Mouse (Mus musculus) left cerebral cortex, adult 18-20 months (tissue): Measurements from ENCODE around the gene Sox15. TPM values are rescaled to one million over a fixed set of nuclear protein-coding genes. Genes with fewer than 3 reads are reported as not detected.
"Not testable (repeated sequence)": the region's sequence is repeated elsewhere in the genome, so short reads cannot be mapped to it uniquely, and the experiment has no call there.

Experiments
- DNase-seq, 2 experiments: peaks; one replicate each; pipeline ENCODE4 v3.0.0; 2021 to 2022; ENCODE audit warnings: low spot score in 2 of 2, mixed read lengths in 1 of 2
- long read RNA-seq, 2 experiments: library from polyadenylated mRNA; stranded (forward); transcript quantifications; one replicate each; pipeline ENCODE4 v2.0.0; 2021
- total RNA-seq, 2 experiments: library from RNA; stranded (reverse); gene quantifications; 2 replicates each; pipeline ENCODE4 v1.2.3; 2021

Sox15 gene
- not detected for total RNA-seq
- long read RNA-seq, experiment 1 = 0 reads
- long read RNA-seq, experiment 2 = 0 reads

DNA sequence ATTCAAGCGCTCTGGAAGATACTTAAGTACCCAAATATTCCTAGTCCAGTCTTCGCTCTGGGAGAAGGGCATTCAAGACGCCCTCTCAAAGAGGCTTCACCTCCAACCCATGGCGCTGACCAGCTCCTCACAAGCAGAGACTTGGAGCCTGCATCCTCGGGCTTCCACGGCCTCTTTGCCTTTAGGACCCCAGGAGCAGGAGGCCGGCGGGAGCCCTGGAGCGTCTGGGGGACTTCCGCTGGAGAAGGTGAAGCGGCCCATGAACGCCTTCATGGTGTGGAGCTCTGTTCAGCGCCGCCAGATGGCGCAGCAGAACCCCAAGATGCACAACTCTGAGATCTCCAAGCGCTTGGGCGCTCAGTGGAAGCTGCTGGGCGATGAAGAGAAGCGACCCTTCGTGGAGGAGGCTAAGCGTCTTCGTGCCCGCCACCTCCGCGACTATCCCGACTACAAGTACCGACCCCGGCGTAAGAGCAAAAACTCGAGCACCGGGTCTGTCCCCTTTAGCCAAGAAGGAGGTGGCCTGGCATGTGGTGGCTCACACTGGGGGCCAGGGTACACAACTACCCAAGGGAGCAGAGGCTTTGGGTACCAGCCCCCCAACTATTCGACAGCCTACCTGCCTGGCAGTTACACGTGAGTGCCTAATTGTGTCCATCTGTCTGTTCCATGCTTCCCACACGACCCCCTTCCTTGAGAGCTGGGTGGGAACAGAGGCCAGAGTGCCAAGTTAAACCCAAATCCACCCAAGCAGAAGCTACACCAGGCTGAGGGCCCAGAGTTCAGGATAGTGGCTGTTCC, at the start of gene Sox15:
TSS of gene Sox15 (plus strand) at position 51 of the 801 bp plus-strand sequence.
- DNase-seq = peak; percentile 67 to 76

DNA sequence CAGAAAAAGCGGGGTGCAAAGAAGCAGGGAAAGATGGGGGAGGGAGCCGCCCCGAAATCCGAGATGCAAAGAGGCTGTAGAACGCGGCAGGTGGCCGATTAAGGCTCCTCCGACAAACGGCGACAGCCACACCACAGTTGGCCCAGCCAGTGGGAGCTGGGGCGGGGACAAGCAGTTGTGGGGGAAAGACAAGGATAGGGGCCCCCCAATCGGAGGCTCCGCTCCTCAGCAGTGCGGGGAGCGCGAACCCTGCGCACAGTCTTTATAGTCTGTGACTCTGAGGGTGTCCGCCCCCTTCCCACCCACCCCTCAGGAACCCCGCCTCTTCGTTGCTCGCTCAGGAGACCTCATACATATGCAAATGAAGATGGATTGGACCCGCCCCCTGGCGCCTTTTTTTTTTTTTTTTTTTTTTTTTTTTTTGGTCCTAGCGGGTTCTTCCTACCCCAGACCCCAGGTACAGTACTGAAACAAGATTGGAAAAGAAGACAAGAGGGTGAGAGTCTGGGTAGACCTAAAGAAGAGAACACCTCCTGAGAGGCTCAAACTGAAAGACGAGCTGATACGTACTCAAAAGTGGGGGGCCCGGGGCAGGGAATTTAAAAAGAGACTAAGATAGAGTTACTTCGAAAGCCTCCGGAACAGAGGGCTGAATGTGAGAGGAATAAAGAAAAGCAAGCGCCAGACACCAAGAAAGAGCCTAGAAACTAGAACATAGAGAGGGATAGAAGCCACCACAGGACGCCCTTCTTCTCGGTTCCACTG, 49.2 kb upstream of the Sox15 start, which contains the start of gene Atp1b2:
TSS of gene Atp1b2 (minus strand) at position 217 of the 765 bp plus-strand sequence.
- DNase-seq = peak; percentile 67 to 73

DNA sequence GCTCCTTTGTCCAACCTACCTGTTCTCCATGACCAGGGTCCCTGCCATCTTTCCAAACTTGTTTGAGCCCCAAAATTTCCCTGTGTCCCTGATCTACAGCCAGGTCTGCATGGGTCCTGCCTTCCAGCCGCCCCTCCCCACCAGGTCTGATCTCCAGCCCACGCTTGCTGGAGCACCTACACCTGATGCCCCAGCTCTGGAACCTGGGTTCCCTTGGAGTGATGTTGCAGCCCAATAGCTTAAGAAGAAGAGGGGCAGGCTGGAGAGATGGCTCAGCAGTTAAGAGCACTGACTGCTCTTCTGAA, 48.7 kb upstream of the Sox15 start:
- DNase-seq = no peak

DNA sequence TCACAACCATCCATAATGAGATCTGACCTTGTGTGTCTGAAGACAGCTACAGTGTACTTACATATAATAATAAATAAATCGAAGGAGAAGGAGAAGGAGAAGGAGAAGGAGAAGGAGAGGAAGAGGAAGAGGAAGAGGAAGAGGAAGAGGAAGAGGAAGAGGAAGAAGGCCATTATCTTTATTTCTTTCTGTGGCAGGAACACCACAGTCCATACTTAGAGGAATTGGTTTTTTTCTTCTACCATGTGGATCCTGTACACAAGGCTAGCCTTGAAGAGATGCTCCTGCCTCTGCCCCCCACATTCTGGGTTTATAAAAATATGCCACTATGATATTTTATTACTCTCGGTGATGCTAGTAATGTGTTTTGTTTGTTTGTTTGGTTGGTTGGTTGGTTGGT, 48.3 kb upstream of the Sox15 start:
- no peak for DNase-seq

DNA sequence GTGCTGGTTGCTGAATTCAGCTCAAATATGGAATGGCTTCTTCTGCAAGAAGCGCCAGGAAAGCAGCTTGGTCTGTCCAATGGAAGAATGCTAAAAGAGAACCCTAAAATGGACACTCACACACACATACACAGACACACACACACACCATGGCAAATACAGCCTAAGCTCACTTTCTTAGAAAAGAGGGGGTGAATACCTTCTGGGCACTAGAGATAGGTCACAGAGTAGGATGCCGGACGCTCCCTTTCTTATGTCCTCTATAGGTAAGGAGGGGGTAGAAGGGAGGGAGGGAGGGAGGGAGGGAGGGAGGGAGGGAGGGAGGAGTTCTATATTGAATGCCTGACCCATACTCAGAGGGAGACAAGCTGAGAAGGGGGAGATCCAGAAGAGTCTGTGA, 46.6 kb upstream of the Sox15 start:
- DNase-seq = no peak

DNA sequence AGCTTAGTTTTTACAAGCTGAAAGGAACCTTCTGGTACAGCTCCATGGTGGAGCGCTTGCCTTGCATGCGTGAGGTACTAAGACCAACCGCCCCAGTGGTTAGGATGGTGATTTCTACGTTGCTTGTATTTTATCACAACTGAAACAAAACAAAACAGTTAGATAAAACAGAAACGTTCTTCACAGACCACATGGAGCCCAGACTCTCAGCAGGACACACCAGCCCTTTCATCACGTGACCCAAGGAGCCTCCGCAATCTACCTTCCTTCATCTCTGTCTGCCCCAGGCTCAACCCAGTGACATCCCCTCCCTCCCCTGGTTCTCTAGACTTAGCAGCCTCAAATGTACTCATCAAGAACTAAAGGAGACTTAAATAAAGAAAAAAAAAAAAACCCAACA, 45.7 kb upstream of the Sox15 start:
- no peak for DNase-seq

DNA sequence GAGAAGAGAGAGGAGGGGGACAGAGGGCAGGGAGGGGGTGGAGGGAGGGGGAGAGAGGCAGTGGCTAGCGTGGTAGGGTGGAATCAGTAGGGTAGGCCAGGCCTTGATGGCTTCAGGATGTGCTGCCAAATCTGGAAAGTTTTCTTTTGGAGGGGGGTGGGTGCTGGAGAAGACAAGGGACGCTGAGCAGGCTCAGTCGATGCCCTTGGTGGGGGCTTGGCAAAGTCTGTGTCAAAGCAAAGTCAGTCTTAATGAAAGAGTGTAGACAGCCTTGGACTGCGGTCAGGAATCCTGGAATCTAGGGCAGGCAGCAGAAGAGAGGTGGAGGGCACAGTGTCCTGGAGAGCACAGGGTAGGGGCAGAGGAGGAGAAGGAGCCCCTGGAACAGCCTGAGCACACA, 44.2 kb upstream of the Sox15 start:
- DNase-seq = peak in 1 of 2 experiments; percentile 13

DNA sequence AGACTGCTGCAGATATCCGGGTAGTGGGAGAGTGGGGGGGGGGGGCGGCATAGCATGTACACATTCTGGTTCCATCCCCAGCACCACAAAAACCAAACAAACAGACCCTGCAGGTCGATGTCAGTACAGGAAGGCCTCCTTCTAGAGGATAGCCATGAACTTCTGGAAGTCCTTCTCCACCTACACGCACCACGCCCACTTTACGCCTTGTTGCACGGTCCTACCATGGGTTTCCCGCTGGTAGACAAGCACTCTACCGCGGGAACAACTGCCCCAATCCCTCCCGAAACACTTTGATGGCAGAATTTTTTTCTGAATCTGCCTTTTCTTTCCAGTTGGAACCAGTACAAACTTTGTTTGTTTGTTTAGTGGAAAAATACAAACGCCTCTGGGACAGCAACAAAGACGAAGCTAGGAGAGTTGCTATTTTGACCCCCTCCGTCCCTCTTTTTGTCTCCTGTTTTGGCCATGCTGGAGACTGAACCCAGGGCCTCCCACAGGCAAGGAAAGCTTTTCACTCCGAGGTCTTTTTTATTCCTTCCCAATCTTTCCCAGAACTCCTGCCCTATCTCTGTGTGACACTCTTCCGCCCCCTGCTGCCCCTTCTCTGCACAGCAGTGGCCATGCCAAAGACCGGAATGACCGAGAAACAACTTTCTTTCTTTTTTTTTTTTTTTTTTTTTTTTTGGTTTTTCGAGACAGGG, 41.4 kb upstream of the Sox15 start:
- peak; percentile 64 to 77 for DNase-seq

DNA sequence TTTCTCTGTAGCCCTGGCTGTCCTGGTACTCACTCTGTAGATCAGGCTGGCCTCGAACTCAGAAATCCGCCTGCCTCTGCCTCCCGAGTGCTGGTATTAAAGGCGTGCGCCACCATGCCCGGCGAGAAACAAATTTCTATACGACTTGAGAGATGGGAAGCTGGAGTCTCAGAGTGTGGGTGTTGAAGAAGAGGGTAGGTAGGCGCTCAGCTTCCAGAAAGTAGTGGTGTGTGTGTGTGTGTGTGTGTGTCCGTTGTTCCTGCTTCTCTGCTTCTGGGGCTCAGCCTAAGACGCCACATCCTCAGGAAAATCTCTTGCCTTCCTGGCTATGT, 40.9 kb upstream of the Sox15 start:
- DNase-seq = not testable (repeated sequence)

DNA sequence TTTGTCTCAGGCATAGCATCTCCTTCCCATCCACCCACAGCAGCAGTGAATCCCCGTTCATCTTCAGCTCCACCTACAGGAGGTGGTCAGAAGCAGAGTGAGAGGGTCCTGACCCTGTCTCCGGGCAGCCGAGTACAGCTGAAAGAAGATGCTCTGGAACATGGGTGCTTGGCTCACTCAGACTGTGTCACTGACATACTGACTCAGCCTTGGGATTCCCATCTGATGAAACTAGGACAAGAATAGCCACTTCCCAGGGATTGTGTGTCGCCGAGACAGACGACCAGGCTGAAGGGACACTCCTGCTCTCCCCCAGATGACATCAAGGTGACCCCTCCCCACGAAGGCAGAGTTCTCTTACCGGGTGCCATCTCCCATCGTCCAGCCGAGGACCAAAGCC, 38.3 kb upstream of the Sox15 start:
- no peak for DNase-seq

DNA sequence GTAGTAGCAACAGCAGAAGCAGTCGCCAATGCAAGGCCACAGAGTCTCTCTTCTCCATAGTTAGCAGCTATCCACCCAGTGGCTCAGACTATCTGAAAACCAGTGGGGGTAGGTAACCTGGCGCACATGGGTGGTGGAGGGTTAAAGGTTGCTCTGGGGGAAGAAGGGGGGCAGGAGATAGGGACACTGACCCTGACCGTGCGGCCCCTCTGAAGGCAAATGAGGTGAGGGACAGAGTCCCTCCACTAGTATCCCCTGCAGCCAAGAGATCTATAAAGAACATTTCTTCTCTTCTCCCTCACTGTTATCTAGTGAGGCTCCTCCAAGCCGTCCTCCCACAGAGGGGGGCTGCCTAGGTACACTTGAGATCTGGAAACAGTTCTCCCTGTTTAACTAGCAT, 37.3 kb upstream of the Sox15 start, which contains the start of gene Shbg:
TSS of gene Shbg (minus strand) at position 101 of the 400 bp plus-strand sequence.
- DNase-seq = no peak

DNA sequence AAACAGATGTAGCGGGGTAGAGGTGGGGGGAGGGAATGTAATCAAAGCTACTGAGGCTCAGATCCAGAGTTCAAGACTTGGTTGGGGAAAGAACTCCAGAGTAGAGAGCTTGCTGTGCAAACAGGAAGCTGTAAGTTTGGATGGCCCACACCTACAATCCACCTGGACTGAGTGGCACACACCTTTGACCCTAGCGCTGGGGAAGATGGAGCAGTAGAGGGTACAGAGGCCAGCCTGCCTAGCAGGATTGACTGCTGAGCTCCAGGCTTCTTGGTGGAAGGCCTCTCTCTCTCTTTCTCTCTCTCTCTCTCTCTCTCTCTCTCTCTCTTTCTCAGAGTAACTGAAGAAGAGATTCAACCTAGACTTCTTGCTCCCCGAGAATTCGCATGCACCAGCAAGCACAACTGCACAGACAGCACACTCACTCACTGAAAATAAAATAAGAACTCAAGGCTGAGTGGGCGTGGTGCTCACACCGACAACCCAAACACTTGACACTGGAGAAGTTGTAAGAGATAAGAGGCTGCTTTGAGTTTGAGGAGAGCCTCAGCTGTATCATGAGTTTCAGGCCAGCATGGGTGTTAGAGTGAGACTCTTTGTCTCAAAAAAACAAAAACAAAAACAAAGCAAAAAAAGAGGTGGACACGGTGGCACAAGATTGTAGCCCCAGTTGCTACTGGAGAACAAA, 34.6 kb upstream of the Sox15 start:
- no peak for DNase-seq

DNA sequence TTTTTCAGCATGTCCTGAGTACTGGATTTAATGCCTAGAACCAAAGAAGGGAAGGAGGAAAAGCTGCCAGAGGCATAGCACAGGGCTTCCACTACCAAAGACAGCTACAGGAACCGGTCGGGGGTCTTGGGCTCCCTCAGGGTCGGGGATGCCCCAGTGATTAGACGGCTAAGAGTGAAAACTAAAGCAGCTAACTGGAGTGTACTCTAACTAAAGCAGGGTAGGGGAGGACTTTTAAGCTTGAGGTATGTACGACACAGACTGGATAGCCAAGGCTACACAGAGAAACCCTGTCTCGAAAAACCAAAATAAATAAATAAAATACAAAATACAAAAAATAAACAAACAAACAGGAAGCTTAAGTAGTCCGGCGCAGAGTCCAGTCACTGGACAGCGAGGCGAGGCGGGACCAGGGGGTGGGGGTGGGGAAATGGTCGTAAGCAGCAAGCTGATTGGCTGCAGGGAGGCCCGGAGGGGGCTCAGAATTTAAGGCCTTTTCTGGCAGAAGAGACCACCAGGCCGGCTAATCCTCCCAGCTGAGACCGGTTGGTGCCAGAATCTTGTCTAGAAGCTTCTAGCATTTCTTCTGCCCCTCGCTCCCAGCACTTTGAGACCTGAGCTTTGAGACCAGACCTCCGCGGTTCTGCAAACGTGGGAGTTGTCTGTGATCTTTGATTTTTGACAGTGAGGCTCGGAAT, 33.4 kb upstream of the Sox15 start, which contains the start of gene Sat2:
TSS of gene Sat2 (plus strand) at position 454 of the 698 bp plus-strand sequence.
- DNase-seq = no peak

DNA sequence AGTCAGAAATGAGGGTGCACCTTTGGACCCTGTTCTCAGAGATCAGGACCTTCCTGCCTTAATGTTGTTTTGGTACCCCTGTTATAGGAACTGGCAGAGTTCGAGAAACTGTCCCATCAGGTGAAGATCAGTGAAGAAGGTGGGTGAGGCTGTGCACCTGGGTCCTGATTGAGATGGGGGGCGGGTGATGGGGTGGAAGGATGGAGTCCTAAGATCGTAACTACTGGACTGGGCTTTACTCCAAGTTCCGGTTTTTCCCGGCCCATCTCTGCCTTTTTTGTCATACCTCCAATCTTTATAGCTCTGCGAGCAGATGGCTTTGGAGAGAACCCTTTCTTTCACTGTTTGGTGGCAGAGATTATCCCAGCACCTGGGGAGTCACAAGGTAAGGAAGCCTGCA, 32.7 kb upstream of the Sox15 start:
- no peak for DNase-seq

DNA sequence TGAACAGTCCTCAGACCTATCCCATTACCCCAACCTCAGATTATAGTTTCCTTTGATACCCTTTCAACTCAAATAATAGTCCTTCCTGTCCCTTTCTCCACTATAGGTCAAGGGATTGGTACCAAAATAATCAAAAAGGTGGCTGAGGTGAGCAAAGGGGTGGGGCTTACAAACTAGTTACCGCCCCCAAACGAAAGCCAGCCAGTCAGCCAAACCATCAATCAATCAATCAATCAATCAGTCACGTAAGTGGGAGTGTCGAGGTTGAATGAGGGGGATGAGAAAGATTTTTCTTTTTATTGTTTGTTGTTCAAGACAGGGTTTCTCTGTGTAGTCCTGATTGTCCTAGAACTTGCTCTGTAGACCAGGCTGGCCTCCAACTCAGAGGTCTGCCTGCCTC, 32.1 kb upstream of the Sox15 start:
- no peak for DNase-seq

DNA sequence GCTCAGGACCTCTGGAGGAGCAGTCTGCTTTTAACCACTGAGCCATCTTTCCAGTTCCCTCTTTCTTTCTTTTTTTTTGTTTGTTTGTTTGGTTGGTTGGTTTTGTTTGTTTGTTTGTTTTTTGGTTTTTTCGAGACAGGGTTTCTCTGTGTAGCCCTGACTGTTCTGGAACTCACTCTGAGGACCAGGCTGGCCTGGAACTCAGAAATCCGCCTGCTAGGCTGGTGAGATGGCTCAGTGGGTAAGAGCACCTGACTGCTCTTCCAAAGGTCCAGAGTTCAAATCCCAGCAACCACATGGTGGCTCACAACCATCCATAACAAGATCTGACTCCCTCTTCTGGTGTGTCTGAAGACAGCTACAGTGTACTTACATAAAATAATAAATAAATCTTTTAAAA, 30.8 kb upstream of the Sox15 start:
- not testable (repeated sequence) for DNase-seq

DNA sequence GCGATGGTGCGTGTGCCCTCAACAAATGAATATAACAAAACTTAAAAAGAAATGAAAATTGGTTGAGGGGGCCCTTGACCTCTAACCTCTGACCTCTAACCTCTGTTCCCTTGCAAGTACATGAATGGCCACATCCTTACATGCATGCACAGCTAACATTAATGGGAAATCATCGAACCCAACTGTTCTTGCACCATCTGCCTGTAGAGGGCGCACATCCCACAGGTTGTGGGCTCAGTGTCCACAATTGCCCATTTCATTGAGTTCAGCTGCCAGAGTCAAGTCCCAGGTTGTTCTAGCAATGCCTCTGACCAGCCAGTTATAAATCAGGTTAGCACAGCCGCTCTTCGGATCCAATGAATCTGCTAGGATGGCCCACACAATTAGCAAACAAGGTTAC, 26.8 kb upstream of the Sox15 start:
- peak; percentile 70 to 81 for DNase-seq

DNA sequence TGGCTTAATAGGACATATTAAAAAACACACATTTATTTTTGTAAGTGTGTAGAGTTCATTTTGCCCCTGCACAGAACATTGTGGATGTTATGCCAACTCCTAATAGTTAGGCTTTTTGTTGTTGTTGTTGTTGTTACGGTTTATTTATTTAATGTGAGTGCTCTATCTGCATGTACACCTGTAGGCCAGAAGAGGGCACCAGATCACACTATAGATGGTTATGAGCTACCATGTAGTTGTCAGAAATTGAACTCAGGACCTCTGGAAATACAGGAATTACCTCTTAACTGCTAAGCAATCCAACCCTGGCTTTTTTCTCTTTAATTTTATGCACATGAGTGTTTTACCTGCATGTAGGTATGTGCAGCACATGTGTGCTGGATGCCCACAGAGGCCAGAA, 25.3 kb upstream of the Sox15 start:
- no peak for DNase-seq

DNA sequence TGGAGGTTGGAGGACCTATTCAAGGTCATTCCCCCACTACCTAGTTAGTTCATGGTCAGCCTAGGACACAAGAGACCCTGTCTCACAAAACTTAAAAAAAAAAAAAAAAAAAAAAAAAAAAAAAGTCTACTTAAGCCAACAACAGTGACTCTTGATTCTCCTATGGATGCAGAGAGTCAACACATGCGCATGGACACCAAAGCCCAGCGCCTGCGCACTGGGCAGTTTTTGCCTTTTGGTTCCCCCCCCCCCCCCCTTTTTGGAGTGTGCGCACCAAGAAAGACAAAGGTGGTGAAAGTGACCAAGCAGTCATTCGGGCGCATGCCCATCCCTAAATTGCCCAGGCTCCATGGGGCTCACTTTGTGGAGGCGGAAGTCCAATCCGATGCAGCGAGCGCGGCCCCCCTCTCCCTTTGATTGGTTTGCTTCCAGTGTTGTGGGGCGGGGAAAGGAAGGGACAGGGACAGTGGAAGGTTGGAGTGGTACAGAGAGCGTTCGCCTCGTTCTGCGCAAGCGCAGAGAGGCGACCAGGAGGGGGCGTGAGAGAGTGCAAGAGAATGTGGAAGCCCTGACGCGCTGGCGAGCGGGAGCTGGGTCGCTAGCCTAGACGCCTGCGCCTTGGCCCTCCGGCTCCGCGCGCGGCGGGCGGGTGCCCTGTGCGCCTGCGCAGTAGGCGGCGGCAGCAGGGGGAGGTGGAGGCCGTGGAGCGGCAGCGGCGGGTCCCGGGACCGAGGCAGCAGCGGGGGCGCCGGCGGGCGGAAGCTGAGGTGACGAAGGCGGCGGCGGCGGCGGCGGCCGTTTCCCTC, 22.6 kb upstream of the Sox15 start, which contains the start of gene Fxr2:
TSS of gene Fxr2 (plus strand) at position 707 of the 806 bp plus-strand sequence.
- DNase-seq = peak; percentile 100
